Mouse (Mus musculus) neural tube, embryonic 11.5 days (tissue): Measurements from ENCODE around the gene Khsrp. TPM values are rescaled to one million over a fixed set of nuclear protein-coding genes. Genes with fewer than 3 reads are reported as not detected.
A peak's percentile ranks its signal among the peaks of the same experiment; 100 is the strongest.

Experiments used
- ATAC-seq: fragments of 200-750 bp; cut with Nextera tagmentation; 2 replicates; pipeline ENCODE4 v1.8.0; 2017; ENCODE audit warnings: moderate number of reproducible peaks, mild to moderate bottlenecking, moderate TSS enrichment, moderate library complexity; ENCODE audit not compliant: insufficient read depth, low FRiP score, low TSS enrichment
- DNase-seq: peaks from one replicate; pipeline ENCODE4 v3.0.0-alpha.2; 2015; ENCODE audit warnings: low spot score
- H3K27ac ChIP-seq: fragments of 300-500 bp; sonication (generic); 2 replicates; pipeline ENCODE4 v1.5.1; 2014; ENCODE audit warnings: low read depth, mild to moderate bottlenecking, low read length
- H3K27me3 ChIP-seq: fragments of 300-500 bp; sonication (generic); 2 replicates; pipeline ENCODE4 v1.6.1; 2014; ENCODE audit warnings: mild to moderate bottlenecking, low read length, mixed read lengths; ENCODE audit not compliant: control insufficient read depth, insufficient read depth
- H3K36me3 ChIP-seq: fragments of 300-500 bp; sonication (generic); 2 replicates; pipeline ENCODE4 v1.6.1; 2014; ENCODE audit warnings: mild to moderate bottlenecking, low read length, moderate library complexity, mixed read lengths; ENCODE audit not compliant: control insufficient read depth, insufficient read depth
- H3K4me1 ChIP-seq: fragments of 300-500 bp; sonication (generic); 2 replicates; pipeline ENCODE4 v1.6.1; 2014; ENCODE audit warnings: low read length, mixed read lengths; ENCODE audit not compliant: control insufficient read depth, insufficient read depth
- H3K4me2 ChIP-seq: fragments of 300-500 bp; sonication (generic); 2 replicates; pipeline ENCODE4 v1.6.1; 2014; ENCODE audit warnings: low read depth, mild to moderate bottlenecking, moderate library complexity
- H3K4me3 ChIP-seq: fragments of 300-500 bp; sonication (generic); 2 replicates; pipeline ENCODE4 v1.5.1; 2014; ENCODE audit warnings: low read depth, low read length
- H3K9ac ChIP-seq: fragments of 300-500 bp; sonication (generic); 2 replicates; pipeline ENCODE4 v1.6.1; 2014; ENCODE audit warnings: mild to moderate bottlenecking, low read length
- H3K9me3 ChIP-seq: fragments of 300-500 bp; sonication (generic); 2 replicates; pipeline ENCODE4 v1.6.1; 2016; ENCODE audit warnings: low read length; ENCODE audit not compliant: control insufficient read depth
- WGBS: fragments of 180-500 bp; shearing (Covaris S2); extraction: QIAGEN DNeasy Blood & Tissue Kit; methylation state at CpG from one replicate; pipeline ENCODE4 v1.1.7; 2014; 5-methylcytosine and 5-hydroxymethylcytosine counted together
- polyA plus RNA-seq: library from polyadenylated mRNA; unstranded; fragments of >200 nt; fragmentation: Nextera tagmentation; extraction: Ambion mirVana; gene quantifications from 2 replicates; pipeline ENCODE4 v1.2.1, GENCODE M21; 2014

Khsrp gene
- polyA plus RNA-seq, 1 experiment from 2014 or later, result 46.2 TPM

GRCm38 (mm10) chr17:57012245-57012795 is 19.0 kb downstream of the Khsrp start:
- ATAC-seq (no peak), DNase-seq (no peak)
- no peaks in the 10 kb centered on the region for H3K9me3 ChIP-seq
- H3K4me2 ChIP-seq, result peak overlapping the region; percentile 90
- H3K4me1 ChIP-seq, result peaks cover 4% of the 10 kb centered on the region
- peak overlapping the region; percentile 81; the same call in 1 of the 2 replicates for H3K9ac ChIP-seq
- H3K27me3 ChIP-seq, result no peaks in the 10 kb centered on the region
- peak overlapping the region; percentile 61 for H3K4me3 ChIP-seq
- H3K27ac ChIP-seq, result no peak overlapping the region
- no peaks in the 10 kb centered on the region; the same call in 1 of the 2 replicates for H3K36me3 ChIP-seq
- 70% methylated on average over 13 of the region's 13 CpGs for WGBS

- Histone ChIP-seq H3K9me3 (no peaks in the 10 kb centered on the region), H3K27me3 (no peaks in the 10 kb centered on the region), H3K27ac (peak within 1 kb of the TSS; percentile 78), H3K9ac (peak within 1 kb of the TSS; percentile 81), H3K4me2 (peak within 1 kb of the TSS; percentile 90), H3K36me3 (peaks cover 4% of the 10 kb centered on the region), H3K4me1 (peaks cover 4% of the 10 kb centered on the region), H3K4me3 (peak within 1 kb of the TSS; percentile 61)
- WGBS, result under 1% methylated on average over 51 of the region's 51 CpGs
- ATAC-seq (peak; percentile 88), DNase-seq (peak; percentile 99)
Measured at GRCm38 (mm10) chr17:57011236-57012141, 19.8 kb downstream of the Khsrp start, which contains the start of the genes Gtf2f1 and Gm17949. Gene Gtf2f1 (minus strand): TSS chr17:57011288. Gene Gm17949 (plus strand): TSS chr17:57011469.

- peaks cover 4% of the 10 kb centered on the region for H3K4me1 ChIP-seq
- H3K4me2 ChIP-seq, result peak overlapping the region; percentile 72
- no peaks in the 10 kb centered on the region for H3K27me3 ChIP-seq
- peaks cover 4% of the 10 kb centered on the region for H3K36me3 ChIP-seq
- no peak overlapping the region for H3K27ac ChIP-seq
- peak overlapping the region; percentile 46 for H3K9ac ChIP-seq
- ATAC-seq (peak; percentile 42), DNase-seq (no peak)
- WGBS, result 1% methylated on average over 19 of the region's 19 CpGs
- H3K9me3 ChIP-seq, result no peaks in the 10 kb centered on the region
- H3K4me3 ChIP-seq, result peak overlapping the region; percentile 61
Measured at GRCm38 (mm10) chr17:57010911-57011235, 20.4 kb downstream of the Khsrp start.

GRCm38 (mm10) chr17:57007137-57007905 is 24.0 kb downstream of the Khsrp start:
- Histone ChIP-seq H3K9ac (no peak overlapping the region), H3K27ac (no peak overlapping the region), H3K4me2 (no peak overlapping the region), H3K9me3 (no peaks in the 10 kb centered on the region), H3K4me1 (peaks cover 4% of the 10 kb centered on the region), H3K4me3 (no peak overlapping the region), H3K27me3 (no peaks in the 10 kb centered on the region), H3K36me3 (peaks cover 16% of the 10 kb centered on the region)
- 92% methylated on average over 13 of the region's 13 CpGs for whole genome bisulfite sequencing
- ATAC-seq (no peak), DNase-seq (no peak)

GRCm38 (mm10) chr17:57003994-57004393 is 27.3 kb downstream of the Khsrp start:
- no peak overlapping the region for H3K4me2 ChIP-seq
- no peak overlapping the region for H3K4me3 ChIP-seq
- H3K36me3 ChIP-seq, result peaks cover 16% of the 10 kb centered on the region
- H3K27ac ChIP-seq, result no peak overlapping the region
- H3K9me3 ChIP-seq, result no peaks in the 10 kb centered on the region
- 95% methylated on average over 7 of the region's 7 CpGs for WGBS
- no peak for DNase-seq
- H3K27me3 ChIP-seq, result no peaks in the 10 kb centered on the region
- no peaks in the 10 kb centered on the region for H3K4me1 ChIP-seq
- H3K9ac ChIP-seq, result no peak overlapping the region
- no peak for ATAC-seq

- no peaks in the 10 kb centered on the region for H3K27me3 ChIP-seq
- peaks cover 13% of the 10 kb centered on the region for H3K36me3 ChIP-seq
- H3K9ac ChIP-seq, result no peak overlapping the region
- ATAC-seq (no peak), DNase-seq (no peak)
- H3K4me3 ChIP-seq, result no peak overlapping the region
- no peaks in the 10 kb centered on the region for H3K9me3 ChIP-seq
- H3K27ac ChIP-seq, result no peak overlapping the region
- peaks cover 4% of the 10 kb centered on the region for H3K4me1 ChIP-seq
- no peak overlapping the region for H3K4me2 ChIP-seq
- 79% methylated on average over 8 of the region's 8 CpGs for WGBS
Measured at GRCm38 (mm10) chr17:57001228-57001627, 30.1 kb downstream of the Khsrp start.

GRCm38 (mm10) chr17:56999968-57000609 is 31.2 kb downstream of the Khsrp start, which contains the start of gene Pspn:
Gene Pspn (minus strand): TSS chr17:57000018.
- ATAC-seq (no peak), DNase-seq (no peak)
- Histone ChIP-seq H3K9me3 (no peaks in the 10 kb centered on the region), H3K36me3 (peaks cover 17% of the 10 kb centered on the region), H3K4me3 (no peak within 1 kb of the TSS), H3K4me1 (peaks cover 4% of the 10 kb centered on the region), H3K4me2 (no peak within 1 kb of the TSS), H3K9ac (no peak within 1 kb of the TSS), H3K27me3 (no peaks in the 10 kb centered on the region), H3K27ac (no peak within 1 kb of the TSS)
- WGBS, result 87% methylated on average over 9 of the region's 9 CpGs

GRCm38 (mm10) chr17:56999414-56999813 is 31.9 kb downstream of the Khsrp start:
- H3K9ac ChIP-seq, result no peak overlapping the region
- no peaks in the 10 kb centered on the region for H3K9me3 ChIP-seq
- 91% methylated on average over 9 of the region's 9 CpGs for WGBS
- ATAC-seq (no peak), DNase-seq (no peak)
- peaks cover 17% of the 10 kb centered on the region for H3K36me3 ChIP-seq
- H3K4me1 ChIP-seq, result peaks cover 4% of the 10 kb centered on the region
- no peak overlapping the region for H3K27ac ChIP-seq
- no peak overlapping the region for H3K4me3 ChIP-seq
- H3K27me3 ChIP-seq, result no peaks in the 10 kb centered on the region
- H3K4me2 ChIP-seq, result no peak overlapping the region
